Mouse (Mus musculus): ENCODE results near the gene Ano8. TPM values are rescaled to one million over a fixed set of nuclear protein-coding genes. Genes with fewer than 3 reads are reported as not detected.

The Ano8 gene
- total RNA-seq, 2 experiments from 2014 or later = 16.6 to 20.1 TPM

DNA sequence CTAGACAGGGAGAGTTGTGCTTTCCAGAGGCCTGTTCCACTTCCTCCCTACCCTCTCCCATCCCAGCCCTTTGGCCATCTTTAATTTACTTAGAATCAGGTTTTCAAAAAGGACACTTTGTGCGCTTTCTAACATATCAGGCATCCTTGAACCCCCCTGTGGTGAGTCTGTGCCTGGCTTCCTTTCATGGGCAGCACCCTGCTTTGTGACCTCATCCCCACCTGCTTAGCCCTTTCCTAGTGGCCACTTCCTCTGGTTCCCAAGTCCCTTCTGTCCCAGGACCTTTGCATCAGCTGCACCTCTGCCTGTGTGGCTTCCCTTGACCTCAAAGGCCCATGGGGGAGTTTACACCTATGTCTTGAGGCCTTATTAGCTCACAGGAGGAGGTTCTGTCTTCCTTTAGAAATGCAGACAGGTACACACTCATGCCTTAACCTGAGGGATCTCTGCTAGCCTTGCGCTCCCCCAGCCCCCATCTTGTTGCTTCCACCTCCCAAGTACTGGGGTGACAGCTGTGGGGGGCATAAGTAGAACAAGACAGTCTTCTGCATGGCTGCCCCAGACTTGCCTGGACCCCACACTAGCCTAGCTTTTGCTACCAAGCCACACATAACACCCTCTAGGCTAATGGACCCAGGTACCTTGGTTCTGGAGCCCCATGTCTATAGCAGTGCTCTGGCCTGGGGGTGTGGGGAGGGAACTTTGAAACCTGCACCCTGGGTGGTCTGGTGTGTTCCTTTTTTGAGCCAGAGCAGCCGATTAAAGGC is 15.4 kb downstream of the Ano8 start:
- DNase-seq = no peak

DNA sequence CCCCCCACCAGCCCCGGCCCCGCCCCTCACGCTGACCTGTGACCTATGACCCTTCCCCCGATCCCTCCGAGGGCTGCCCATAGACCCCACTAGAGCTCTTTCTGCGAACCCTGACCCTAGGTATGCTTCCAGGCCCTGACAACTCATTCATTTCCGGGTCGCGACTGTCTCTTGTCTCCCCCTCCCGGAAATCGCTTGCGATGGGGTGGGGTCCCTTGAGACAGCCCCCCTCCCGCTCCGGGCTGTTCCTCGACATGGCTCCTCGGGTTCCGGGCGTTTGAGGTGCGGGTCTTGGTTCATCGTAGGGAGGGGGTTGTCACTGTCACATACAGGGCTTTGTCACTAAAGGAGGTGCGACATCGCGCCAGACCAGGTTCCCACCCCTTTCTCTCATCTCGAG is 16.4 kb downstream of the Ano8 start:
- DNase-seq = peak; percentile 60

DNA sequence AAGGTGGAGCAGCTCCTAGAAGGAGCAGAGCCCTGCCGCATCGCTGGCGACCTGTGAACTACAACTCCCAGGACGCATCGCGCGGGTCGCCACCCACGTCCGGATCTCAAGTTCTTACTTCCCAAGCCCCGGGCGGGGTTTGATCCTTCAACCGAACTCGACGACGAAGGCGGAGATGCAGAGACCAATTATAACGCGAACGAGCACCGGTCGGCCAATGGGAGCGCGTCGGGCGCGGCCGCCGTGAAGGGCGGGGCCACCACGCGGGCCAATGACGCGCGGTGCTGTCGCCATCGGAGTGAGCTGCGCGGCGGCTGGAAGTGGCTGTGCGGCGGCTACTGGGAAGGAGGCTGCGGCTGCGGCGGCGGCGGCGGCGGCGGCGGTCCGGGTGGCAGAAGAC is 16.8 kb downstream of the Ano8 start, which contains the start of gene Dda1:
Gene Dda1, plus strand, starts transcription at position 284 of the 400 bp plus-strand sequence.
- peak; percentile 92 for DNase-seq

DNA sequence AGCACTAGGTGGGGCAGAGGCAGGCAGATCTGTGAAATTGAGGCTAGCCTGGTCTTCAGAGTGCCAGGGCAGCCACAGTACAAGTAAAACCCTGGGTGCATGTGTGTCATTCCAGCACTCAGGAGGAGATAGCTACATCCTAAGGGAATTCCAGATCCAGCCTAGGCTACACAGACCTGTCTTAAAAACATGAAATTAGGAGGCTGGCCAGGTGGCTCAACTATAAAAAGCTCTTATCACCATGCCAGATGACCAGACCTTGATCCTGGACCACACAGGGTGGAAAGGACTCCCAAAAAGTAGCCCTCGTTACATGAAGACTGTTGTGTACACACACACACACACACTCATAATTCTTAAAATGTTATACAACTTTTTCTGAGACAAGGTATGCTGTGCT is 17.8 kb downstream of the Ano8 start:
- no peak for DNase-seq

DNA sequence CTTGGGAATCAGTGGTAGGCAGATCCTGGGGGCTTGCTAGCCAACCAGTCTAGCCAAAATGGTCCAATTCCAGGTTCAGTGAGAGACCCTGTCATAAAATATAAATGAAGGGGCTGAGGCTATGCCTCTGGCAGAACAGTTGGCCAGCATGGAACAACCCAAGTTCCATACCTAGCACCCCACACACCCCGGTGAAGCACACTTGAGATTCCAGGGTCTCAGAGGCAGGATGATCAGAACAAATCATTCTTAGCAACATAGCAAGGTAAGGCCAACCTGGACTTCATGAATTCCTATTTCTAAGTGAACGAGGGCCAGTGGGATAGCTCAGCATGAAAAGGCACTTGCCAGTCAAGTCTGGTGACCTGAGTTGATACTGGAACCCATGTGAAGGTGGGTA is 18.6 kb downstream of the Ano8 start:
- DNase-seq = no peak

DNA sequence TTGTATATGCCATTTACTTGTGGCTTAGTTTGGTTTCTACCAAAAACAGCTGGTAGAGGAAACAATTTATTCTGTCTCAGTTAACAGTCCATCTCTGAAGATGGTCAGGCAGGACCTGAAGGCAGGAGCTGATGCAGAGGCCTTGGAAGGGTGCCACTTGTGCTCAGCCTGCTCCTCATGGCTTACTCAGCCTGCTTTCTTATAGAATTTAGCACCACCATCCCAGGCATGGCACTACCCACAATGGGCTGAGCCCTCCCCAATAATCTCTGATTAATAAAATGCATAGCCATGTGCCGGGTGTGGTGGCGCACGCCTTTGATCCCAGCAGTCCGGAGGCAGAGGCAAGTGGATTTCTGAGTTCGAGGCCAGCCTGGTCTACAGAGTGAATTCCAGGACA is 19.6 kb downstream of the Ano8 start:
- no peak for DNase-seq

DNA sequence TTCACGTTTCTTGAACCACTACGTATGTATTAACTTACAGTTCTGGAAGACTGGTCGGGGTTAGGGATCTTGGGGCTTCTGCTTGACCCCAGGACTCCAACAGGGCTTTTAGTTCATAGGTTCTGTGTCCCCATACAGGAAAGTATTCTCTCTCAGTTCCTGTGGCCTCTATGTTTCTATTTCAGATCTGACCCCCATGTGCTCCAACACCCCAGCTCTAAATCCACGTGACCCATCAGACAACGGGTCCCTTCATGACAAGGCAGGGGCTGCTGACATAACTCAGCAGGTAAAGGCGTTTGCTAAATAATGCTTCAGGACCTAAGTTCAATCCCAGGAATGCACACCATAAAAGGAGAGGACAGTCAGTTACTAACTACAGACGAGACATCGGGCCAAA is 20.0 kb downstream of the Ano8 start:
- no peak for DNase-seq

DNA sequence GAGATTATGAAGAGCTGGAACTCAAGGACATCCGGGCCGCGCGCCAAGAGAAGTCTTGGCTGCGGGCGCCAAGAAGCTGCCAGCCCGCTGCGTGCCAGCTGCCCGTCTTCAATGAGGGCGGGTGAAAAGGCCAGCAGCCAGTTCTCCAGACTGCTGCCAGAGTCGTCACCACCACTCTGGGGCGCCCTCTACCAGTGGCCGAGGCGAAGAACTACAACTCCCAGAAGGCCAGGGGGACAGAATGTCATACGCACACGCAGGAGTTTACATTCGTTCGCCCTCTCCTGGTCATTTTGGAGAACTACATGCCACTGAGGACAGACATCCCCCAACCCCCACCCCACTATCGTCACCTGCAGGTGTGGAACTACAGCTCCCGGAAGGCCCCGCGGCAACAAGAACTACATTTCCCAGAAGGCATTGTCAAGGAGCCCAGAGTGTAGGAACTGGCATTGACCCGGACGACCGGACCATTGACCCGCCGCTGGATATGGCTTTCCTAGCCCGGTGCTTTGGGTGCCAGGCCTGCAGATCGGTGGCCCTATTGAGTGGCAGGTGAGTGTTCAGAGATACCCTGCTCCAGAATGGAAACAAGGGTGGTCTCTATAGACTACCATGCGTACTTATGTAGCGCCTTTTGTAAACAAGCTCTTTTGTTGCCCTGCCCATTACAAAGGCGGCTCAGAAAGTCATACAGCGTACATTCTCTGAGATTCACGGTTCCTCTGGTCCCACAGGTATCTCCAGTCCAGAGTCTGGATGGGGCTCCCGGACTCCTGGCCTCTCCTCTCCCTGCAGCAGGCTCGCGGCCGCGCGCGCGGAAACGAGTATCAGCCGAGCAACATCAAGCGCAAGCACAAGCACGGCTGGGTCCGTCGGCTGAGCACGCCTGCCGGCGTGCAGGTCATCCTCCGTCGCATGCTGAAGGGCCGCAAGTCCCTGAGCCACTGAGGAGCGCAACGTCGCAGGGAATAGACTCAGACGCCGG is 21.0 kb downstream of the Ano8 start, which contains the start of gene Mrpl34:
Gene Mrpl34, plus strand, starts transcription at position 447 of the 988 bp plus-strand sequence.
- peak; percentile 94 for DNase-seq

DNA sequence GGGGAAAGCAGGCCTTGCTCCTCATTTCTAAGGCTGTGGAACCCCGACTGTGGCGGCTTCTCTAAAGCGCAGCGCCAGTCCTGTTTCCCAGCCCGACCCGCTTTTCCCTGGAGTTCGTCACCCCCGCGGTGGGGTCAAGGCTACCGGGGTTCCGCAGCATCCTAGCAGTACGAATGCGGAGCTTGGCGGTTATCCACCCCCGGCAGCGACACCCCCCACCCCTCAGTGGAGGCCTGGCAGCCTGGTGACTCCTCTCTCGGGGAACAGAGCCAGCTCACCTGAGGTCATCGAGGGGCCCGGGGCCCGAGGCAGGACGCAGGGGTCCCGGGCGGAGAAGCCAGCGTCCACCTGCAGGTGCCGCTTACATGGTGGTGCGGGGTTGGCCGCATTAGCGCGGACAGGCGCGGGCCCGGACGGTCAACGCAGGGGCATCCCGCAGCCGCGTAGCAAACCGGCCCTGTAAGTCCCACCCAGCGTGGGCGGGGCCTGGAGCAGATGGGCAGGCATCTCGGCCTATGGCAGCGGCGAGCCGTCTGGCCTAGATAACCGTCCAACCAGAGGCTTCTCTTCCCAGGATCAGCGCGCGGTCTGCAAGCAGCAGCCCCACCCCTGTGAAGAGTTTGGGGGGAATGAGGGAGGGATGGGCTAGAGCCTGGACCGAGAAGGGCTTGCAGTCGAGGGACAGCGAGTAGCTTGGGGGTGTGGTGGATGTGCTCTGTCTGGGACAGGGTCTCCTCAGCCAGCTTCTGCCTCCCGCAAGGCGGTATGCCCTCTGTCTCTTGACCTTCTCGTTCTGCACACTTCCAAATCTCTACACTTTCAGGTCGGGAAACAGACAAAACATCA is 22.4 kb downstream of the Ano8 start, which contains the start of gene Abhd8:
Gene Abhd8, minus strand, starts transcription at position 468 of the 846 bp plus-strand sequence.
- DNase-seq = peak; percentile 97

DNA sequence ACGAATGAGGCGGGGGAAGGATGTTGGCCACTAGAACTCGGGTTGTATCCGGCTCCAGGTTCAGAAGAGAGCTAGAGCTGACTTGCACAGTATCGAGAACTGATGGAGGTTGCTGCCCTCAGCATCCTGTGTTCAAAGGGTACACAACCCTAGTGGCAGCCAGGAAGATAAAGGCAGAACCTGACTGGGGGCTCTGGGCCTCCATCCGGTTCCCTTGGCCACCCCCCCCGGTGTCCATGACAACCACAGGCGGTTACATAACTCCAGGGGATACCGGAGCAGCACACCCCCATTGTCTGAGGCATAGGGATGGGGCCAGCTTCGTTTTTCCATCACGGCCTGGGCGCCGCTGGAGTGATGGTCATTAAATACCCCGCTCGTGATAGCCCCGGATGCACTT is 23.0 kb downstream of the Ano8 start:
- no peak for DNase-seq

DNA sequence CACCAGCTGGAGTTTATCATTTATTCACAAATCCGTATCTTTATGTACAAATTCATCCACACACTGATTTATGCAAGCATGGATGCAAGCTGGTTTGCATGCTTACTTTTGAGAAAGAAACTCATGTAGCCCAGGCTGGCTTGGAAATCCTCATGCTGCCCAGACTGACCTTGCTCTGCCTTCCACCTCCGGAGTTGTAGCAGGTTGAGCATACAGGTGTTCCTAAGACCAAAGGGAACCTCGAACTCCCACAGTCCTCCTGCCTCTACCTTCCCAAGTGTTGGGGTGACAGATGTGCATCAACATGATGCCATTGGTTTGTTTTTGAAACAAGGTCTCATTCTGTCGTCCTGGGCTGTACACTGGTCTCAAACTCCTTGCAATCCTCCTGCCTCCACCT is 23.6 kb downstream of the Ano8 start:
- no peak for DNase-seq

DNA sequence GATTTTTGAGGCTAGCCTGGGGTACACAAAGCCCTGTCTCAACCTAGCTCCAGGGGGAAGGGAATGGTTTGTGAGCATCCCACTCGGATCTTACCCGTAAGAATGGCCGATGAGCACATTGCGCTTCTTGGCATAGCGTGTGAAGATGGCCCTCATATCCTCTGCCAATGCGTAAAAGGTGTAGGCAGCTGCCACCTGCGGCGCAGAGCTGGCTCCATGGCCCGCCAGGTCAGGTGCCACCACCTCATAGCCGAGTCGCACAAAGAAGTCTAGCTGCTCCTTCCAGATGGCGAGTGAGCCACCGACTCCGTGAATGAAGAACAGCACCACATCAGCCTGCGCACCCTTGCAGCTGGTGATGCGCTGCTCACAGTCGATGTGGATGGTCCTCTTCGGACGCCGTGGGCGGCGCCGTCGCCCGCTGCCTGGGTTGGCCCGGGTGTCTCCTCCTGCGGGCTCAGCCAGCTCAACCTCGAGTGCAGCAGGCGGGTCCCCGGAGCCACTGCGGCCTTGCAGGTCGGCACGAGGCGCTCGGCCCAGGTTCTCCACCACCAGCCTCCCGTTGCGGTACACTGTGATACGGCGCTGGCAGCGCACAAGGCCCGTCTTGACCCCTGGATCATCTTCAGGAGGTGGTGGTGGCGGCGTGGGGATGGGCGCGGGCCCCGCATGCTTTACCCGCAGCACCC is 24.5 kb downstream of the Ano8 start:
- no peak for DNase-seq

DNA sequence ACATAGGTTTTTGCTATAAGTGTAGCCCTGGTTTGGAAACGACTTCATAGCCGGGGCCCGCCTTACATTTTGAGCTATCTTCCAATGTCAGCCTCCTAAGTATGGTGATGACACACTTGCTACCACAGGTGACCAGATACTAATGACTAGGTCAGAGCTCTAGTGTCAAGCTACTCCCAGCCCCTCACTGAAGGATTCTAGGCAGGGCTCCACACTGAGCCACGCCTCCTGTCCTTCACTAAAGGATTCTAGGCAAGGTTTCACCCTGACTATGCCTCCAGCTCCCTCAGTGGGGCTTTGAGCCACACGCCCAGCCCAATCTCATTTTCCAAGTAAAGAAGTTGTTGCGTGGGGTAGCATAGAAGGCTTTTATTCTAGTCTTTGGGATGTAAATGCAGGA is 25.0 kb downstream of the Ano8 start:
- DNase-seq = no peak

DNA sequence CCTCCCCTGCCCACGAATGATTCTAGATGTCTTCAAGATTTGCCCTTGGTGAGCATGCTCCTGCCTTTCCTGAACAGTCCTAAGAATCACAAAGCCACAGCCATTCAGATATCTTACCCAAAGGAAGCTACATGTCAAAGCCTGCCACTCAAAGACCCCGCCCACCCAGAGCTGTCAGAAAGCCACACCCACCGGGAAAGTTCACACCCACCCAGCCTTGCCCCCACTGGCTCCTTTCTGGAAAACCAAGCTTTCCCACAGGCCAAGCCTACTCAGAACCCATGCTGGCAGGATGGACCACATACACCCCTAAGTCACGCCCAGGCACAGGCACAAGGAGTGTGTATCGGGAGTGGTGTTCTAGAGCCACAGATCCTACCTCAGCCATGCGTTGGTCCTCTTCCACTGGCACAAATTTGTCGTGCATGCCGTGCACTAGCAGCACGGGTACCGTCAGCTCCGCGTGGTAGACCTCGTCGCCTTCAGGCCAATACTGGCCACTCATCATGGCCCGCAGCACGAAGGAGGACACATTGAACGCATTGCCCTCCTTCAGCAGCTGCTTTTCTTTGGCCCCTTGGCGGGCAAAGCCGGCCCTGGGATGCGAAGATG is 28.0 kb downstream of the Ano8 start:
- DNase-seq = no peak

DNA sequence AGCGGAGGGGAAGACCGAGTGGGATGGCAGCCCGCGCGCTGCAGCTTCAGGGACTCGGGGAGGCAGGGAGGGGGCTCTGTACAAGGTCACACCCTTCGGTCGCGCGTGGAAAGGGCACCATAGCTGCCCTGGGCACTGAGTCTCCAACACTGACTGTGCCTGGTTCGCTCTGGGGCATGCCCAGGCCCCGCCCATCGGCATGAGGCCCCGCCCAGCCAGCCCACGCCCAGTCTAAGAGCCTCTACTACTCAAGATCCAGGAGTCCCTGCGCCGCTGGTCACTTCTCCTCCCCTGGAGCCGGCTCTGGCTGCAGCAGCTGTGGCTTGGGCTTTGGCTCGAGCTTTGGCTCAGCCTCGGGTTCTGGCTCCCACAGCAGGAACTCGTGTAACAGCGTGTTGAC is 28.9 kb downstream of the Ano8 start:
- no peak for DNase-seq

DNA sequence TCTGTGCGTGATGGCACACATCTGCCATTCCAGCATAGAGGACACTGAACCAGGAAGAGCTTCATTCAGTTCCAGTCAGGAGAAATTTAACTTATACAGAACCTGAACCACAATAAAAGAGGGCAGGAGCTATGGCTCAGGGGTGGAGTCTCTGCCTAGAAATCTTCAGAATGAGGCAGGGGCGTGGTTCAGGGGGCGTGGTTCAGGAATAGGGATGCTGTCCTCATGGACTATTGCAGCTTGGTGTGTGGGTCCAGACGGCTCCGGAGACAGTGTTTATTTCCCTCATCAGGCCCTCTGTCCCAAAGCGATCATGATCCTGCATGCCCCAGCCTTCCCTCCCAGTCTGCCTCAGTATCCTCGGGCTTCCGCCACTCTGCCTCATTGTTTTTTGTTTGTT is 31.1 kb downstream of the Ano8 start:
- DNase-seq = no peak

DNA sequence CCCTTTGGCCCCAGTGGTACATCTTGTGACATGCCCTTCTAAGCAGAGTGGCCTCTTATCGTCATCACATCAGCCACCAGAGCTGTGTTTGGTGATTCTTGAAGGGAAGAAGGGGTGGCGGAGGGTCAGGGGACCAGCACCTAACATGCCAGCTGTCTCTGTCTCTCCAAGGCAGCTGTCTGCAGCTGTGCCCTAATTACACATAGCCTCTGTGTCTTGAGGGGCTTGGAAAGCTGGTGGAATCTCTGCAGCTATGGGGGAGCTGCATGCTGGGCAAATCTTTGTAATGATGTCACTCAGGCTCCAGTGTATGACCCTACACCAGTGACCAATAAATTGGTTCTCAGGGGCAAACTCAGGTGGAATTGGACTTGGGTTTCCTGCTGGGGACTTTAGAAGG is 33.1 kb downstream of the Ano8 start:
- DNase-seq = no peak

DNA sequence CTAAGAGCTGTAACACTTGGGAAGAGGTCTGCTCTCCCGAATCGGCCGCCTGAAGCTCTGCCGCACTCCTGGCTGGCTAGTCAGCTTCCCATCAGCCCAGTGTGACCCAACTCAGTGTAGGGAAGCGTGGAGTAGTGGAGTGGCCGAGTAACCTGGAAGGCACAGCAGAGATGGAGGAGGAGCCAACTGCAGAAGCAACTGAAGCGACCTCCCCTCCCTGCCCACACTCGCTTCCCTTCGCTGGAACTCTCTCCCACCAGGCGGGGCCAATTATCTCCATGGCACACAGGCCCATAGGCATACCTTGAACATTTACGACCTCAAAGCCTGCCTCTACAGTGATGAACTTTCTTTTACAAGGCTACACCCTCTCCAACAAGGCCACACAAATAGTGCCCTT is 34.0 kb downstream of the Ano8 start:
- DNase-seq = no peak

DNA sequence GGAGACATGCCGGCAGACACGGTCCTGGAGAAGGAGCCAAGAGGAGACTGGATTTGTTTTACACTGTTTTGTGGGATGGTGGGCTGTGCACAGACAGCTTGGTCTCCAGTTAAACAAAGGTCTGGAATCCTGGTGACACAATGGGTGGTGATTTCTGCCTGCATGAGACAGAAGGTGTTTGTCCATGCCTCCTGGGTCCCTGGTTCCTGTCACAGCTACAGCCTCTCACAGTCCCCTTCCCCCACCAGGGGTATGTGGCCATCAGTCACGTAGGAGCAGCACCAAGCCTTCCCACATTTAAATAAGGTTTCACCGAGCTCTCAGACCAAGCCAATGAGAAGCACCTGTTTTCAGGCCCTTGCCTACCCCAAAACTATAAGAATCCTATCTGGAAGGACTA is 34.4 kb downstream of the Ano8 start:
- no peak for DNase-seq

DNA sequence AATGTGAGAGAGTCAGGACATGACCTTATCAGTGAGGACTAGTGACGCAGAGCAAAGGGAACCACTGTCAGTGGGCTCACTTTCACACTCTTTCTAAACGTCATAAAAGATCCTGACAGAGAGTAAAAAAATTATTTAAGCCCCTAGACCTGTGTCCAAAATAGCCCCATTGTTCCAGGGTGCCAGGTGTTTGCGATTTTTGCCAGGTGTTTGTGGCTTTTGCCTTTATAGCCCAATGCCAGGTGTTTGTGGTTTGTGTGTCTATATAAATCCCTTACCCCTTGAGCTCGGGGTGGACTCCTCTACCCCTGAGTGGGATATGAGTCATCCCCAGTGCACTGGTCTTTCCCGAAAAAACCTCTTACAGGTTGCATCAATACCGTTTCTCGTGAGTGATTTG is 40.7 kb downstream of the Ano8 start:
- no peak for DNase-seq

DNA sequence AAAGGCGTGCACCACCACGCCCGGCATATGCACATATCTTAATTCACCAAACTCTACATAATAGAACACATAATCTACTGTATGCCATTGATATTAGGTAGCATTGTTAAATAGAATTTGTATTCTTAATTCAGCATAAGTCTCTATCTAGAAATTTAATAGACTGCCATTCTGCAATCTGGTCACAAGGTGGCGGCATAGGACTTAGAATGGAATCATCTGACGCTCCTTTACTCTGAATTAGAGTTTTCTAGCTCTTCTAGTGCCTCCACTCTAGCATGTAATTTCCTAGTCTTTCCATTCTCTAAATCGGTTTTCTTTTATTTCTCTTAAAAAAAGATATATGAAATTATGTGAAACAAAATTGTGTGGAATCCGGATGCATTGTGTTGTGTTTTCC is 44.4 kb downstream of the Ano8 start:
- peak; percentile 47 for DNase-seq
